Mouse (Mus musculus) lung, postnatal 10 days (tissue): ENCODE measurements around the gene Prss16.

Source experiments
- DNase-seq: peaks from one replicate; pipeline ENCODE4 v3.0.0; 2021

The Prss16 gene

DNA sequence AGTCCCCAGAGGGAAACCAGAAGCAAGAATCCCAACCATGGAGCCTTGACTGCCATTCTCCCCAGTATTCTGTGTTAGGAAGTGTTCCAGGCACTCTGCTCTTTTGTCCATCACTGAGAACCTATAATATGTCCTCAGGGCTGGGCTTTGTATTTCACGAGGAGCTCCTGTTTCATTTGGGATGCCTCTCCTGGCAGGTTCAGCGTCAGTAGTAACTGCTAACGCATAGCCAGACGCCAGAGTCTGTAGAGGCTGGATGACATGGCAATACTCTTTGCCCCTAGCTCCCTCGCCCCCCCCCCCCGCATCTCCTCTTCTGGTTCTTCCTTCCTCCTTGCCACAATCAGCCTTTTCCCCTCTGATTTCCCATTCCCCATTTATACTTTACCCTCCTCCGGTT is at the start of gene Prss16:
Gene Prss16, minus strand, starts transcription at position 101 of the 400 bp plus-strand sequence.
- no peak for DNase-seq

DNA sequence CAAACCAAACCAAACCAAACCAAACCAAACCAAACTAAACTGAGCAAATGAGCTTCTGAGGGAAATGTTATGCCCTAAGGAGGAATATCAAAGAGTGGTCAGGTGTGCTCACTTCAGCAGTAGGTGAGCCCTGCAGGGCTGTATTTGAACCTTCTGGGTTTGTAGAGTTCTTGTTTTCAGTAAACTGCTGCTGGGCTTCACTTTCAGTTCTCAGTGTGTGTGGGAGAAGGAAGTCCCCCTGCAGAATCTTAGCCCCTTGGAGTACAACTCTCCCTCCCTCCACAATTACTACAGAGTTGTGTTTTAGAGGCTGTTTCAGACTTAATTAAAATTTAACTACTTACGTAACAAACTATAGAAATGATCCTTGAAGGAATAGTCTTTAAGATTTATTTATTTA is 44.2 kb upstream of the Prss16 start:
- no peak for DNase-seq

GRCm38 (mm10) chr13:22051523-22051859 is 41.9 kb upstream of the Prss16 start:
- no peak for DNase-seq

DNA sequence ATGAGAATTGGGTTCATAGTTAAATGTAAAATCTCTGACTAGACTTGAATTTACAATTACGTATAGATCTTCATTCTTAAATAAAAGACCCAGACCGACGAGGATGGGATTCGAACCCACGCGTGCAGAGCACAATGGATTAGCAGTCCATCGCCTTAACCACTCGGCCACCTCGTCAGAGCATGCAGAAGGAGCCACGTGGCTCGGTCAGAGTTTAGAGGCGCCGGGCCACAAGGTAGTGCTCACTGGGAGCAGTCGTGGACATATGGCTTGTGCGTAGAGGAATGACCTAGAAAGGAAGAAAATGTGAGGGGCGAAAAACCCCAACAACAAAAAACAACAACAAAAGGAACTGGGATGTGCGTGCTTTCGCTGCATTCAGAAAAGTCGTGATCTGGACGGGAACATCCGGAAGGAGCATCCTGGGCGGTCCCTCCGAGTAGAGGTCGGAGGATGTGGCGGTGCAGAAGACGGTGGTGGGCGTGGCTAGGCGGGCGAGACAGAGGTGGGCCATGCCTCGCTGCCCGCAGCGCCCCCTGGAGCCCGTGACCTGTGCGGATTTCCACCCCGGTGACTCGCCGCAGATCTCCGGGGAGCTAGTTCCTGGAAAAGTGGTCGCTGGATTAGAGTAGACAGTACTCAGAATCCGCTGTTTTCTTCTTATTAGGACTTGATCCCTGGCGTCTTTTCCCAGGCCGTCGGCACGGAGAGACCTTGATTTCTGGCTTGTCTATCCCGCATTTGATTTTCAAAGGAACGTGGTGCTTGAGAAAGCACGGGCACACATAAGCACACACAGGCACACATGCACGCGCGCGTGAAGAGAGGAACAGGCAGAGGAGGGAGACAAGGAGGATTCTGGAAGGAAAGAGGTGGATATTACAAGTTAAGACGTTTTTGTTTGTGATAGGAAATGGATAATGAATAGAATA is 41.3 kb upstream of the Prss16 start:
- DNase-seq = peak; percentile 95

DNA sequence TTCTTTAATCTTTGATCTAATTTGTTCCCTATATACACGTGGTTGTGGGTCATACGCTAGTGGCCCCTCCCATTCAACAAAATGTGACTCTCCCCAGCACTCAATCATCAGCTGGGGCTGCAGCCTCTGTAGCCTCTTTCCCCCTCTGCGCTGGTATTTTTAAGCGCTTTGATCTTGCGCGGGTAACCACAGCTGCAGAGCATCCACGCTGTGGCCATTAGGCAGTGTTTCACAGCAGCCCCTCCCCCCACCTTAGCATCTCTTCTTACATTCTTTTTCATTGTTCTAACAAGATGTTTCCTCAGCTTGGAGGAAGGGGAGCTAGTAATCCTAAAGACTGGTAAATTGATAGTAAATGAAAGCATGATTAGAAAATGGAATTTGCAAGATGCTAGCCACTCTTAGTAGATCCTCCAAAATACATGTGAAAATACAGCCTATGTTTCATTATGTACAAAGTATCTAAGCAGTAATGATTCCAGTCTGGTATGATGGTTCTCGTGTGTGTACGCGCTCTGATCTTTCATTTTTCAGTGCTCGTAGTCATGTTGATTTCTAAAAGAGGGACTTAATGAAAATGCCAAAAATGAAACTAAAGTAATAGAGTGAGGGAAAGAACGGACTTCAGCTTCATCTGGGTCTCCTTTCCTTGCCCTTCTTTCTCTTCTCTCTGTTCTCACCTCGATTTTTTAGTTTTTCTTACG is 40.3 kb upstream of the Prss16 start:
- peak; percentile 41 for DNase-seq

- DNase-seq = no peak
Observed at GRCm38 (mm10) chr13:22049041-22049440, 39.5 kb upstream of the Prss16 start.

GRCm38 (mm10) chr13:22045311-22045710 is 35.8 kb upstream of the Prss16 start:
- no peak for DNase-seq

- no peak for DNase-seq
Observed at GRCm38 (mm10) chr13:22044432-22045155, 35.1 kb upstream of the Prss16 start.

GRCm38 (mm10) chr13:22043503-22044431 is 34.2 kb upstream of the Prss16 start:
- peak; percentile 46 for DNase-seq

DNA sequence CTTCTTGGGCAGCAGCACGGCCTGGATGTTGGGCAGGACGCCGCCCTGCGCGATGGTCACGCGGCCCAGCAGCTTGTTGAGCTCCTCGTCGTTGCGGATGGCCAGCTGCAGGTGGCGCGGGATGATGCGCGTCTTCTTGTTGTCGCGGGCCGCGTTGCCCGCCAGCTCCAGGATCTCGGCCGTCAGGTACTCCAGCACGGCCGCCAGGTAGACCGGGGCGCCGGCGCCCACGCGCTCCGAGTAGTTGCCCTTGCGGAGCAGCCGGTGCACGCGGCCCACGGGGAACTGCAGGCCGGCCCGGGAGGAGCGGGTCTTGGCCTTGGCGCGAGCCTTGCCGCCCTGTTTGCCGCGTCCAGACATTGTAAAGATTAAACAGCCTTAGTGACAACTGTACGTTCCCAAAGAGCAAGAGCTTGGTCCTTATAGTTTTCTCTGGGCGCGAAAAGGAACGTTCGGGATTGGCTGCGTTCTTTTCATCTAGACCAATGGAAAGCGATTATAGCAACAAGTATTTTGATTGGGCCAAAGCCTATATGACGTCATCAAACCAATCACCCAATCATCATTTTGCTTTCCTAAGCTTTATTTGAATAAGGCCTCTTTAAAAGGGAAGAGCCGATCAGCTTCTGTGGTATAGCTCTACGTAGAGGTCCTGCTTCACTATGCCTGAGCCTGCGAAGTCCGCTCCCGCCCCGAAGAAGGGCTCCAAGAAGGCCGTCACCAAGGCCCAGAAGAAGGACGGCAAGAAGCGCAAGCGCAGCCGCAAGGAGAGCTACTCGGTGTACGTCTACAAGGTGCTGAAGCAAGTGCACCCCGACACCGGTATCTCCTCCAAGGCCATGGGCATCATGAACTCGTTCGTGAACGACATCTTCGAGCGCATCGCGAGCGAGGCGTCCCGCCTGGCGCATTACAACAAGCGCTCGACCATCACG is 33.3 kb upstream of the Prss16 start, which contains the start of the genes Hist1h2ag and Hist1h2bj:
Gene Hist1h2ag, minus strand, starts transcription at position 377 of the 935 bp plus-strand sequence.
Gene Hist1h2bj, plus strand, starts transcription at position 647 of the 935 bp plus-strand sequence.
- DNase-seq = peak; percentile 94

DNA sequence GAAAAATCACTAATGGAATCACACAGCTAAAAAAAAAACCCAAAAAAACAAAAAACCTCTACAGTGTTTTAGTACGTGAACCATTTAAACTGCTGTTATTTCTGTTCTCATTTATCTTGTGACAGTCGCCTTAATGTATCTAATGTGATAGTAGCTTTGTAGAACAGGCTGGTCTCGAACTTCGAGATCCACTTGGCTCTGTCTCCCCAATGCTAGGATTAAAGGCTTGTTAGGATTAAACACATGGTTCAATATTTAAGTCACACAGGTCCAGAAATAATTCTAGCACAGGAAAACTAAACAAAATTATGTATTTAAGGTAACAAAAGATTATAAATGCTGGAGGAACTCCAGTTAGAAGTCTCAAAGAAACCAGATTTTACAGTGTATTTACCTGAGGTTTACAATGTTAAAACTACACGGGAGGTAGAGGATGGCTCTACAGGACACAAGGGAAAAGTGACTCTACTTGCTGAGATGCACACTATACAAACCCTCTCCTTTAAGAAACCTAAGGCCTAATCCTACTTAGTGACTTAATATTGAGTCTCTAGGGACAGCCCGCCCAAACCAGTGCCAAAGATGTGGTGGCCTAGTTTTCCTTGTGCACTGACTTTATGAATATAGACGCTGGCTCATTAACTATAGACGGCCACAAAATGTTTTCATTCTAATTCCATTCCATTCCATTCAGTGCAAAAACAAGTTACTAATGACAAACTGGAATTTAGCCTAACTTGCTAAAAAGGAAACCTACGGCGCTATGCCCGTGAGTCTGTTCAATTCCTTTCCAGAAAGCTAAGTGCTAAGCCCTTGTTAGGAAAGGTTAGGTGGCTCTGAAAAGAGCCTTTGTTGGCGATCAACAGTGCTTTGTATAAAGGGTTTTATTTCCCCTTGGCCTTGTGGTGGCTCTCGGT is 32.4 kb upstream of the Prss16 start:
- DNase-seq = no peak

DNA sequence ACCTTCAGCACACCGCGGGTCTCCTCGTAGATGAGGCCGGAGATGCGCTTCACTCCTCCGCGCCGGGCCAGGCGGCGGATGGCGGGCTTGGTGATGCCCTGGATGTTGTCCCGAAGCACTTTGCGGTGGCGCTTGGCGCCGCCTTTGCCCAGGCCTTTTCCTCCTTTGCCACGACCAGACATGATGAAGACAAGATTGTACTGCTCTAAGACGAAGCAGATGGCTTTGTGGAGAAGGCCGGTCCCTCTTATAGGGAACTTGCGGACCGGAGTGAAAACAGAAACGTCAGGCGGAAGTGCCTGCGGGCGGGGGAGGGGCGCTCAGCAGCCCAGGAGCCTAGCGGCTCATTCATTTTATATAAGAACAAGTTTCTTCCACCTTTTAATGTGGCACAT is 31.6 kb upstream of the Prss16 start, which contains the start of gene Hist1h4i:
Gene Hist1h4i, minus strand, starts transcription at position 221 of the 395 bp plus-strand sequence.
- peak; percentile 96 for DNase-seq

DNA sequence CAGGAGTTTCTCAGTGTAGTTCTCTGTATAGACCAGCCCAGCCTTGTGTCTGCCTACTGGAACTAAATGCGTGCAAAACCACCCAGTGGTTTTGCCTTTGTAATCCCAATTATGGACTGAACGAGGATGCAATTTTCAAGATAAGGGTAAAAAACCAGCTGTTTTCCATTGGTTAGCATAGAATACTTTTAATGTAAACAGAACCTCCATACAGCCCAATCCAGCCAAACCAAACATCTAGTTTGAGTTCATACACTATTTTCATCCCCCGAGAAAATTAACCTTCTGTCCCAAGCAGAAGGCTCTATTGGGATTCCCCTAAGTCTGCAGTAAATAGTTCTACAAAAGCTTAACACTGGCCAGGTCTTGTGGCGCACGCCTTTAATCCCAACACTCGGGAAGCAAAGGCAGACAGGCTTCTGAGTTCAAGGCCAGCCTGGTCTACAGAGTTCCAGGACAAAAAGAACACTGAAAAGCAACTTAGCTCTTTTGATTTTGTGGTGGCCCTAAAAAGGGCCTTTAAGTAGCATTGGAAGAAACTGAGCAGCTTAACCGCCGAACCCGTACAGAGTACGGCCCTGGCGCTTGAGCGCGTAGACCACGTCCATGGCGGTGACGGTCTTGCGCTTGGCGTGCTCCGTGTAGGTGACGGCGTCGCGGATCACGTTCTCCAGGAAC is 31.1 kb upstream of the Prss16 start:
- no peak for DNase-seq

DNA sequence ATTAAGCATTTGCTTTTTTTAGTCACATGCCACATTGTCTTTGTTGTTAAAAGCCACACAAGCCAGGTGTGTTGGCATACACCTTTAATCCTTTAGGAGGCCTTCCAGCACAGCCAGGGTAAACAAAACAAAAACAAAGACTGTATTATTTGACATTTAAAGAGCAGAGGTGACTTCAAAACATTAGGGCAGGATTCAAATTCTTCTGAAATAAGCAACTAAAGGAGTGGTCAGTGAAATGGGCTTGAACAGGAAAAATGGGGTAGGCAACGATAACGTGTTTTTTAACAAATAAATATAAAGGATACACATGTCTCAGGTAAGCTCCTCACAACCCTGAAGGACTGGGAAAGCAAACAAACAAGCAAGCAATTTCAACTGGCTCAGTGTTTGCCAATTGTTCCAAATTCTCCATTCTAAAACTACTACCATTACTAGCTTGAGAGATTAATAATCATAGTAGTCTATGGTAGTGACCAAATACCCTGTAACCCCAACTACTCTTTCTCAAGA is 30.5 kb upstream of the Prss16 start:
- no peak for DNase-seq

DNA sequence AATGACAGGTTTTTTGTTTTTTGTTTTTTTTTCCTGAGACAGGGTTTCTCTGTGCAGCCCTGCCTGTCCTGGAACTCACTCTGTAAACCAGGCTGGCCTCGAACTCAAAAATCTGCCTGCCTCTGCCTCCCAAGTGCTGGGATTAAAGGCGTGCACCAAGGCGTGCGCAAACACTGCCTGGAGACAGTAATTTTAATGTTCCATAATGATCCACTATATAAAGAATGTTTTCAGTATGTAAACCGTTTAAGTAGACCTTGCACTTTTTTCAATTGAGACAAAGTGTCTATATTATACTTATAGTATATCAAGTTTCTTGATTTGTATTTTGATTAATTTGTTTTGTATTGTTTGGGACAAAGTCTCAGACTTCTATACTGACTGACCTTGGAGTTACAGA is 29.8 kb upstream of the Prss16 start:
- no peak for DNase-seq

DNA sequence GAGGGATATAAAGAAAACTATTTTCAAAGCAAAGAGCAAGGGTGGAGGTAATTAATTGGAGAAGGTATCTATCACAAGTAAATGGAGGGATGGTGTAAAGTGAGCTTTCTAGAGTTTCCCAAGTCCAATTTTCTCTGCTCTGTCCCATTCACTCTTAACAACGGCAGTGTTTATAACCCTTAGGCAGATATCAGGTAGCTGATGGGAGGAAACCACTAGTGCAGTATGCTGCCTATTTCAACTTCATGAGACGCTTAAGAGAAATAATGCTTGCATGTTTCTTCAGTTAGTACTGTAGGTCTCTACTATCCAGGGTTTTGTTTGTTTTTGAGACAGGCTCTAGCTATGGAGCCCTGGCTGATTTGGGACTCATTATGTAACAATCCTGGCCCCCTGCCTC is 27.9 kb upstream of the Prss16 start:
- no peak for DNase-seq

- no peak for DNase-seq
Observed at GRCm38 (mm10) chr13:22036986-22037385, 27.4 kb upstream of the Prss16 start.

- no peak for DNase-seq
Observed at GRCm38 (mm10) chr13:22036149-22036956, 26.8 kb upstream of the Prss16 start.
